Mouse (Mus musculus) bone marrow, adult 2 months (tissue): Measurements from ENCODE around the gene Naxd. TPM values are rescaled to one million over a fixed set of nuclear protein-coding genes. Genes with fewer than 3 reads are reported as not detected.
"Not testable (repeated sequence)": the region's sequence is repeated elsewhere in the genome, so short reads cannot be mapped to it uniquely, and the experiment has no call there.

ENCODE experiments used
- H3K27ac ChIP-seq: fragments of 200-500 bp; 2 replicates; pipeline ENCODE4 v1.5.1; 2012; ENCODE audit warnings: low read depth, mild to moderate bottlenecking, control low read depth, inconsistent platforms, low read length; ENCODE audit not compliant: control insufficient read depth, poor library complexity, insufficient read depth
- H3K4me1 ChIP-seq: fragments of 200-500 bp; 2 replicates; pipeline ENCODE4 v1.6.1; 2011; ENCODE audit warnings: low read length; ENCODE audit not compliant: control insufficient read depth, insufficient read depth
- H3K4me3 ChIP-seq: fragments of 200-500 bp; replicated peaks from 2 replicates; pipeline ENCODE3; 2011; ENCODE audit warnings: mild to moderate bottlenecking, low read depth, low read length, control low read depth; ENCODE audit not compliant: control insufficient read depth
- CTCF ChIP-seq: fragments of 200-500 bp; IDR thresholded peaks from 2 replicates; pipeline ENCODE4 v1.5.1; 2011; ENCODE audit warnings: low read length, control low read depth; ENCODE audit not compliant: control insufficient read depth, insufficient read depth
- POLR2A ChIP-seq: fragments of 200-500 bp; IDR thresholded peaks from 2 replicates; pipeline ENCODE4 v1.6.1; 2011; ENCODE audit warnings: low read depth, mild to moderate bottlenecking, control low read depth, low read length, borderline replicate concordance; ENCODE audit not compliant: control insufficient read depth
- WGBS: fragments of 180-500 bp; shearing (Covaris S2); methylation state at CpG from one replicate; pipeline ENCODE4 v1.1.7; 2018; 5-methylcytosine and 5-hydroxymethylcytosine counted together
- polyA plus RNA-seq: library from polyadenylated mRNA; stranded (reverse); fragments of >200 nt; gene quantifications from 2 replicates; pipeline ENCODE4 v1.2.4, GENCODE M21; 2011; ENCODE audit warnings: low replicate concordance; ENCODE audit not compliant: missing spikeins, insufficient read depth, insufficient read length

Gene Naxd
- polyA plus RNA-seq, 1 experiment = 74.0 TPM

GRCm38 (mm10) chr8:11540182-11540581 lies 42.9 kb downstream of the Naxd start:
- no peak overlapping the region for H3K4me3 ChIP-seq
- 82% methylated on average over 8 of the region's 8 CpGs for WGBS
- TF ChIP-seq CTCF = no peak
- no peak for TF ChIP-seq POLR2A
- no peak overlapping the region for H3K27ac ChIP-seq
- no peaks in the 10 kb centered on the region for H3K4me1 ChIP-seq

- Histone ChIP-seq H3K4me1 (no peaks in the 10 kb centered on the region), H3K4me3 (no peak overlapping the region), H3K27ac (no peak overlapping the region)
- WGBS = 91% methylated on average over 12 of the region's 12 CpGs
- no peak for TF ChIP-seq POLR2A
- no peak for TF ChIP-seq CTCF
Observed at GRCm38 (mm10) chr8:11542031-11542430, 44.7 kb downstream of the Naxd start.

GRCm38 (mm10) chr8:11542866-11543265 lies 45.6 kb downstream of the Naxd start:
- Histone ChIP-seq H3K4me3 (no peak overlapping the region), H3K4me1 (no peaks in the 10 kb centered on the region), H3K27ac (no peak overlapping the region)
- TF ChIP-seq CTCF = no peak
- TF ChIP-seq POLR2A = no peak
- WGBS = 85% methylated on average over 4 of the region's 4 CpGs

GRCm38 (mm10) chr8:11544386-11544785 lies 47.1 kb downstream of the Naxd start:
- H3K4me3 ChIP-seq = no peak overlapping the region
- no peaks in the 10 kb centered on the region for H3K4me1 ChIP-seq
- no peak overlapping the region for H3K27ac ChIP-seq
- TF ChIP-seq CTCF (peak; percentile 83), POLR2A (no peak)
- 32% methylated on average over 3 of the region's 3 CpGs for WGBS

- H3K4me3 ChIP-seq = no peak overlapping the region
- no peak overlapping the region for H3K27ac ChIP-seq
- WGBS = 61% methylated on average over 6 of the region's 6 CpGs
- TF ChIP-seq POLR2A (no peak), CTCF (peak; percentile 47; the same call in 1 of the 2 replicates)
- no peaks in the 10 kb centered on the region; the same call in 1 of the 2 replicates for H3K4me1 ChIP-seq
Observed at GRCm38 (mm10) chr8:11547063-11547462, 49.8 kb downstream of the Naxd start.

- Histone ChIP-seq H3K4me3 (peak overlapping the region; percentile 60), H3K27ac (no peak overlapping the region), H3K4me1 (no peaks in the 10 kb centered on the region; the same call in 1 of the 2 replicates)
- WGBS = 6% methylated on average over 7 of the region's 7 CpGs
- peak; percentile 67 for TF ChIP-seq CTCF
- no peak for TF ChIP-seq POLR2A
Observed at GRCm38 (mm10) chr8:11549706-11550105, 52.4 kb downstream of the Naxd start.

GRCm38 (mm10) chr8:11550281-11550948 lies 53.1 kb downstream of the Naxd start, which contains the start of gene Cars2:
Cars2 (minus strand) TSS chr8:11550783.
- WGBS = under 1% methylated on average over 53 of the region's 53 CpGs
- Histone ChIP-seq H3K4me1 (no peaks in the 10 kb centered on the region; the same call in 1 of the 2 replicates), H3K4me3 (peak within 1 kb of the TSS; percentile 72), H3K27ac (peak within 1 kb of the TSS; percentile 90)
- TF ChIP-seq CTCF (no peak), POLR2A (peak; percentile 69; the same call in 1 of the 2 replicates)

GRCm38 (mm10) chr8:11551497-11551896 lies 54.2 kb downstream of the Naxd start:
- H3K4me1 ChIP-seq, H3K27ac ChIP-seq, H3K4me3 ChIP-seq: not testable (repeated sequence)
- WGBS = 61% methylated on average over 4 of the region's 4 CpGs

- WGBS = 89% methylated on average over 10 of the region's 10 CpGs
- H3K4me1 ChIP-seq = no peaks in the 10 kb centered on the region; the same call in 1 of the 2 replicates
- H3K27ac ChIP-seq = no peak overlapping the region
- no peak overlapping the region for H3K4me3 ChIP-seq
- TF ChIP-seq POLR2A (no peak), CTCF (no peak)
Observed at GRCm38 (mm10) chr8:11552390-11552789, 55.1 kb downstream of the Naxd start.
